Mouse (Mus musculus): ENCODE results near the gene Gm6588.
"Not testable (repeated sequence)": the region's sequence is repeated elsewhere in the genome, so short reads cannot be mapped to it uniquely, and the experiment has no call there.

Gm6588 gene

DNA sequence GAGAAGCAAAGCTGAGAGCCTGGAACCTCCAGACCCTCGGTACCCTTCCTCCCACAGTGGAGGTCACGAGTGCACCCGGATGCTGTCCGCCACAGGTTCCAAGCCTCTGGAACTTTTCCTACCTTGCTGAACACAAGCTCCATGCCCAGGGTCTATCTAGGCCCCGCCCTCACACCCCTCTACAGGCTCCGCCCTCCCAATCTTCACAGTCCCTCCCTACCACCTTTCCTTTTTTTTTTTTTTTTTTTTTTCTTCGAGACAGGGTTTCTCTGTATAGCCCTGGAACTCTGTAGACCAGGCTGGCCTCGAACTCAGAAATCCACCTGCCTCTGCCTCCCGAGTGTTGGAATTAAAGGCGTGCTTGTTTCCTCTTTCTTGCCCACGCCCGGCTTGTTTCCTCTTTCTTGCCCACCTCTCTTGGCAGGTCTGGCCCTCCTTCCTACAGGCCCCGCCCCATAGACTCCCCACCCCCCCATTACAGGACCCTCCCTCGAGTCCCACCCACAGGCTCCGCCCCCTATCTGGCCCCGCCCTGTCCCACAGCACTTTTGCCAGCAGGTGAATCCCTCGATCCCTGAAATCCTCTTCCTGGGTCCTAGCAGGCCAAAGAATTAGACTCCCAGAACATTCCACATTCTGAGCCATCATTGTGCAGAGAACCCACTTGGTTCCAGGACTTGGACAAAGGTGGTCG is at the start of gene Gm6588:
TSS of gene Gm6588 (plus strand) at position 680 of the 694 bp plus-strand sequence.
- no peak for DNase-seq (ENCODE audit: low spot score)

DNA sequence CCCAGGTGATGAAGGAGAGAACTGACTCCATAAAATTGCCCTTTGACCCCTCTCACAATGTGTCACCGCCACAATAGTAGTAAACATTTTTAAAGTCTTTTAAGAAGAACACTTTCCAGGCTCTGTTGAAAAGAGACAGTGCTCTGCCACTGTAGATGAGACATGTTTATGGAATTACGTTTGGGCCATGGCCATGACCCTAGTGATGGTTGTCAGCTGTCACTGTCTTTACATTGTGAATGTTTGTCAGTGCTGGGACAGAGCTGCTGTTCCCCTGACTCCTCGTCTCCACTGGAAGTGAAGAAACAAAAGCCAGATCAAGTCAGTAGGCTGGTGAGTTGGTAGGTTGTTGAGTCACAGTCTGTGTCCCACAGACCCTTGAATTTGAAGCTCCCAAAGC is 46.8 kb upstream of the Gm6588 start:
- no peak for DNase-seq (ENCODE audit: low spot score)

DNA sequence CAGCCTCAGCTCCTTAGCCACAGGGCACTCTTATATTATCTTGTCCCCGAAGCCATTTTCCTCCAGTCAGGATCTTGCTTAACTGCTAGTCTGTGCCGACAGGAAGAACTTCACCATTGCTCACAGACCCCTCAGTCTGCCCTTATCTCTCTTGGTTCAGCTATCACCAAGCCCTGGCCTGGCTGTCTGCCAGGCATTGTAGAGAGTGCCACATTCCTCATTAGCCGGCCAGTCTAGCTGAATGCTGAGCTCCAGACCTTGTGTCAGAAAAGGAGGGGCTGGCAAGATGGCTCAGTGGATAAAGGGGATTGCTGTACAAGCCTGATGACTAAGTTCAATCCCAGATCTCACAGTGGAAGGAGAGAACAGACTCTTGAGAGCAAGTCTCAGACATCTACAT is 43.2 kb upstream of the Gm6588 start:
- no peak for DNase-seq (ENCODE audit: low spot score)

DNA sequence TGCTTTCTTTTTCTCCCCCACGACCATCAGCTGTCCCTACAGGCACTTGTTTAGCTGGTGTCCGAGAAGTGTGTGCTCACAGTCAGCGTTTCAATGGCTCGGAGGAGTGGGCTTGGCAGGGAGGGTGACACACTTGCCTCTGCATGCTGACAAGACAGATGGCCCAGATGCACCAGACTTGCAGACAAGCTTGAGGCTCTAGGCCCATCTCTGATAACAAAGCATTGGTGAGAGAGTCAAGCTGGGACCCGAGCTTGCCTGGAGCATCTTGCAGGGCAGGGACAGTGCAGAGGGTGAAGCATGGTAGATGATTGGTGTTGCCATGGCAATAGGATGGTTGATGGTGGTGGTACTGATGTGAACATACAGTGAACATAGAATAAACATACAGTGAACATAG is 40.0 kb upstream of the Gm6588 start:
- no peak for DNase-seq (ENCODE audit: low spot score)

DNA sequence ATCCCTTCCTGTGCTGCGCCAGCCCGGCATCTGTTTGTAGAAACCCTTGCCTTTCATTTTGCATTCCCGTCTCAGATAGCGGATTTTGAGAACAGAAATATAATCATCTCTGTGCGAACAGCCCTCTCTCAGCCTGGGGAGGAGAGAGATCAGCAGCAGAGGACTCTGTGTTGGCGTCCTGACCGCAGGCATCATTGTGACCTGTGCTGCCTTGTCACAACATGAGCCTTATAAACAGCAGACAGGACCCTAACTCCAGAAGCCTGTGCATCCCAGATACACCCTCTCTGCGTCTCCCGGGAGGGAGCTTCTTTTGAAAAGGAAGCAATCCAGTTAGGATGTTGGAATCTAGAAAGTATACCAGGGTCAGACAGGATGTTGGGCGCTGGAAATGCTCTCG is 38.2 kb upstream of the Gm6588 start:
- peak; percentile 75 for DNase-seq (ENCODE audit: low spot score)

DNA sequence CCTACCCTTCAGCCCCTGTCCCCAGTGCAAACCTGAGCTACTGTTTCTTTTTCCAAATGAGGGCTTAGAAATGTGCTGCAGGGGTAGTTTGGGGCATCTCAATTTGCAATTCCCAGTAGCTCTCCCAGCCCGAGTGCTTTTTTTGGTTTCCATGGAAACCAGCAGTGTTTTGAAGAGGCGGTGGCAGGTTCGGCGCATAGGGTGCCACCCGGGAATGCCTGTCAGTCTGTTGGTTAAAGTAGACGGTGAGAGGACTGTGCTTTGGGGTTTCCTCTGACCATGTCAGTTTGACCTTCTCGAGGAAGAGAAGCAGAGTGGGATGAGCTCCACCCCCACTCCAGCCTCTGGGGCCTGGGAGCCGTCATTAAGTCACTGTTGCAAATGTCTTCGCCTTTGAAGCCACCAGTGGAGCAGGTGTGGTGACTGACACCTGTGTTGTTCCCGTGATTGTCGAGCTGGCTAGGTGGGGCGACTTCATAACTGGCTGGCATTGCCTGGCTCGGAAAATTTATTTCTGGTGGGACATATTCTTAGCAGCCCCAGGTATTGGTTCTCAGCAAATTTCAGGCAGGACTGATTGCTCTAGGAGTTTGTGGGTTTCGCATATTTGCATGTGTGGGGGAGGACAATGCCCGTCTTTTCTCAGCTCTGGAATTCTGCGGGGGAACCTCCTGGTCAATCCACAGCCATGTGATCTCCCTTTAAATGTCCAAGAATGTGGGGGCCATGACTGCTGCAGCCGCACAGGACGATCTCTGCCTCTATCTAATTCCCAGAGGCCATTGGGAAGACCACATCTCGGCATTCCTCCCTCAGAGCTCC is 37.5 kb upstream of the Gm6588 start:
- peak; percentile 89 for DNase-seq (ENCODE audit: low spot score)

DNA sequence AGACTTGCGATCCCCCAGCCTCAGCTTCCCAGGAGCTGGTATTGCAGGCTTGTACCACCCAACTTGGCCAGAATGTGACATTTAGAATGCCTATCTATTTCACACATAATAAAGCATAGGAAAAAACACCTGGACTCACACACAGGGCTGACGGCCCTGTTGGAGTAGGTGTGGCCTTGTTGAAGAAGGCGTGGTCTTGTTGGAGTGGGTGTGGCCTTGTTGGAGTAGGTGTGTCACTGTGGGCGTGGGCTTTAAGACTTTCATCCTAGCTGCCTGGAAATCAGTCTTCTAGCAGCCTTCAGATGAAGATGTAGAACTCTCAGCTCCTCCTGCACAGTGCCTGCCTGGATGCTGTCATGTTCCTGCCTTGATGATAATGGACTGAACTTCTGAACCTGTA is 36.4 kb upstream of the Gm6588 start:
- DNase-seq (ENCODE audit: low spot score), result not testable (repeated sequence)

DNA sequence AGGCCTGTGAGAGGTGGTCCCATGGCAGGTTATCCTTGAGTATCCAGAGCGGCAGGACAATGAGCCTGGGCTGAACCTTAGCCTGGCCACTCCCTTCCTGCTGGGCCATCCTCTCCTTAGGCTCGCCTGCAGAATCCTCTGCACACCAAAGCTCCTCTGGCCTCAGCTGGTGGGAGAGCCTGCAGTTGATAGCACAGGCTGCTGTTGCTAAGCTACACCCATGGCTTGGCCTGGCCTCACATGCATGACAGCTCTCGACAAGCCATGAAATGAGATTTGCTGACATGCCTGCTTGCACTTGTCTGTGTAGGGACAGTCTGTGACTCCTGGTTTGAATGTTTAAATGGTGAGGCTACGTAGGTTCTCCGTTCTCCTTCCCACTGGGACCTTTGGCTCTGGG is 32.6 kb upstream of the Gm6588 start:
- peak; percentile 59 for DNase-seq (ENCODE audit: low spot score)

DNA sequence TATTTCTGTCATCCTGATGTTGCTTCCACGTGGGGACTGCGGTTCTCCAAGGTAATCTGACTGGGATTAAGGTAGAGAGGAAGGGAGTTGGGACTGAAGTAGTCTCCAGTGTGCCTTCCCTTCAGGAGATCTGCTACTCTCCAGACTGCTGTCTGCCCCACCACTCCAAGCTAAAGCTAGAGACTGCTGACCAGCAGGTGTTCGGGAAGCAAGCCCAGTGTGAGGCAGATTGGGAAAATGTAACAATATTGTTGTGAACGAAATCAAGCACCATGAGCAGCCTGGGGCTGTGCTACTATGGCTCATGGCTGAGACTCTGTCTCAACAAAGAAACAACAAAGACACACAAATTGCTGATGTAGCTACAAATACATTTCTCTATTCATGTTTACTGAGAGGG is 31.2 kb upstream of the Gm6588 start:
- no peak for DNase-seq (ENCODE audit: low spot score)

DNA sequence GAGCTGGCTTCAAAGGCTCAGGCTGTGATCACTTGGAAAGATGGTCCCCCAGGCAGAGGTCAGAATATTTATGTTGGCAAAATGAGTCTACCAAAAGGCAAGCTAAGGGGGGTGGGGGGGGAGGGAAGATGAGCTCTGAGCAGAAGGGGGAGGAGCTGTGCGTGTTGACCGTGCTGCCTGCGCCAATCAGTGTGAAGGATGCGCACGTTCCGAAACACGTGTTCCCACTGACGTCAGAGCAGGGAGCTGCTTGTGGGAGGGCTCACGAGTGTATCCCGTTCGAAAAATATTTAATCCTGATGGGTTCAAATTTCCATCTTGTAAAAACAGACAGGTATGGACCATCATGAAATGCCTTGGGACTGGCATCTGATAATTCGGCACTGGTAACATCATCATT is 29.7 kb upstream of the Gm6588 start:
- DNase-seq (ENCODE audit: low spot score), result no peak

DNA sequence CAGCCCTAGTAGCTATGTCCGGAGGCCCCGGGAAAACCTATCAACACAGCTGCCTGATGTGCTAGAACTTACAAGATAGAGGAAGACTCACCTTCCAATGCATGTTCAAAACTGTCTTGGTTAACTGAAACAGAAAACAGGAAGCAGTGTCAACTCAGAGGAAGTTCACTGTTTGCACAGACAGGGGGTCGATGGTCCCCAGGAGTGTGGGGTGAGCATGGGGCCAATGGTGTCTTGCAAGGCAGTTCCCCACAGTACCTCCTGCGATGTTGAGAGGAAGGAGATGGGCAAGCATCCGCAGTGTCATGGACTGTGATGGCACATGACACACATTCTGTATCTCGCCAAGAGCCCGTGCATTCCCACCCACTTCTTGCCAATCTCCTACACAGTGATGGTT is 22.6 kb upstream of the Gm6588 start:
- no peak for DNase-seq (ENCODE audit: low spot score)

DNA sequence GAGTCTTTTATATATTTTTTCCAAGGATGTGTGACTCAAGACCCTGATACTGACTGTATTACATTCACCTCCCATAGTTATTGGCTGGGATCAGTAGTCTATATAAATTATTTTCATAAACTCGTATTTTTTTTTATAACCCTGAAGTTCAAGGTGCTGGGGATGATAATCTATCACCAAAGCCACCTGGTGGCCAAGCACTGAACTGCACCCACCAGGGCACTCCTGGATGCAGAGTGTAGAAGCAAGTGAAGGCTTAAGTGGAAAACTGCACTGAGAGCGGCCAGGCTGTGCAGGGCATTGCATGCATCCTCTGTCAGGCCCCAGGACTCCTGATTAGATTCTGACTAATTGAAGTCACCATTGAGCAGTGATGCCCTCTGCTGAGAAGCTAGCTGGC is 21.9 kb upstream of the Gm6588 start:
- DNase-seq (ENCODE audit: low spot score), result peak; percentile 78

DNA sequence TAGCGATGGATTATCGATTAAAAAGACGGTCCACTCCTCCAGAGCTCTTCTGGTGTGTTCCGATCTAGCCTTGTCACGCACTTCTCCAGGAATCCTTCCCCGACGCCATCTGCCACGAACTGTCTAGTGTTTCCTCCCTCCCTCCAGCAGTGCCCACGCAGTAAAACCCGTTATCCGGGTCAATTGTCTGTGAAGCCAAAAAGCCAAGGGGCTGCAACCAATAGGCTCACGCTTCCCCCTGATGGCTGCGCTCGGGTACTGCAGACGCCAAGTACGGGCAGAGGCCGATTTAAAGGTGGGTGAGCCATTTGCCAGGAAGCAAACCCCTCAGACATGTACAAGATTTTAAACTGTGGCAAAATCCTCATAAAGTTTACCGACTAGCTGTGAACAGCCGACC is 20.3 kb upstream of the Gm6588 start:
- DNase-seq (ENCODE audit: low spot score), result peak; percentile 80

DNA sequence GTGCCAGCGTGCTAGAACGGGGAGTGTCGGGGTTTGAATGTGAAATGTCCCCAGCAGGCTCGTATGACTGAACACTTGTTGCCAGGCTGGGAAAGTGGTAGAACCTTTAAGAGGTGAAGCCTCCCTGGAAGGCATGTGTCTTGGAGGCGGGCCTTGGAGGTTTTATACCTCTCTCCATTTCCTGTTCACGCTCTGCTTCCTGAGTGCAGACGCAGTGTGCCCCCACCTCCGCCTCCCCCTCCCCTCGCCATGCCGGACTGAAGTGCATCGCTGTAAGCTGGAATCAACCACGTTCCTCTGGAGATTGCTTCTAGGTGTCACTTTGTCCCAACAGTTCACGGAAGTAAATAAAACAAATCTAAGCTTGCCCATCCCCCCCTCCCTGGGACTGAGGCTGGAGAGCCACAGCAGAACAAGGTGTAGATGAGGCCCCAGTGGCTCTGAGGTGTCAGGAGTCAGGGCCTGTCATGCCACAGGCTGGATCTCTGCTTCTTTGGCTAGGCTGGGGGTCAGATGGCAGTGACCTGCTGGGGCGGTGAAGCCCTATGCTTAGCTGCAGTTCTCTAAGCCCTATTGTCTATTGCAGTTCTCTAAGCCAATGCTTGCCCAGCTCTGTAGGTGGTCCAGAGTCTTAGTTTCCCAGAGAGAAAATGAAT is 18.0 kb upstream of the Gm6588 start:
- no peak for DNase-seq (ENCODE audit: low spot score)

DNA sequence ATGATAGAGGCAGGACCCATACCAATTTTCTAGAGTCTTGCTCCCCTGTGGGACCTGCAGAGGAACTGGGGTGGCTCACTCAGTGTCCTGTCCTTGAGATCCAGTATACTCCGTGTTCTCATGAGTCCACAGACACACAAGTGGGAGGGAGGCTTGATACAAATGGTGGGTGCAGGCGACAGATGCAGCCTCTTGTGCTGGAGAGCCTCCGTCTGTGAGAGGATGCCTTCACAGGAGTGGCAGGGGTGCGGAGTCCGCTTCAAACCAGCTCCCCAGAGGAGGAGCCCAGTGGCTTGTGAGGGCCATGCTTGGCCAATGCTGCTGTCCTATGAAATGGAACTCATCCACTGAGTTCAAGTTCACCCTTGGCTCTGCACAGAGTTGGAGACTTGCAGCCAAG is 17.2 kb upstream of the Gm6588 start:
- DNase-seq (ENCODE audit: low spot score), result no peak

DNA sequence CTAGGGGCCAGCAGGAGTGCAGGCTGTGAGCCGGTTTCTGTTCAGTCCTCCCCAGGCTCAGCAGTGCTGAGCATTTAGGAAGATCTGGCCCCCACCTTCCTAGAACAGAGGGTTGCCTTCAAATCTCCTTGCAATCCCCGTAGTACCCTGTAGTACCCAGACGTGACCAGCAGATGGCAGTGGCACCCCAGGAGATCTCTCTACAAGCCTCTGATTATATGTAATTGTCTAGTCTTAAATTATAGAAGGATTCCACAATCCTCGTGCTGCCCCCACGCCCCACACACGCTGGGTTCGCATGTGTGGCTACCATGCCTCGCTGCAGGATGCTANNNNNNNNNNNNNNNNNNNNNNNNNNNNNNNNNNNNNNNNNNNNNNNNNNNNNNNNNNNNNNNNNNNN is 16.2 kb upstream of the Gm6588 start:
- peak; percentile 78 for DNase-seq (ENCODE audit: low spot score)

DNA sequence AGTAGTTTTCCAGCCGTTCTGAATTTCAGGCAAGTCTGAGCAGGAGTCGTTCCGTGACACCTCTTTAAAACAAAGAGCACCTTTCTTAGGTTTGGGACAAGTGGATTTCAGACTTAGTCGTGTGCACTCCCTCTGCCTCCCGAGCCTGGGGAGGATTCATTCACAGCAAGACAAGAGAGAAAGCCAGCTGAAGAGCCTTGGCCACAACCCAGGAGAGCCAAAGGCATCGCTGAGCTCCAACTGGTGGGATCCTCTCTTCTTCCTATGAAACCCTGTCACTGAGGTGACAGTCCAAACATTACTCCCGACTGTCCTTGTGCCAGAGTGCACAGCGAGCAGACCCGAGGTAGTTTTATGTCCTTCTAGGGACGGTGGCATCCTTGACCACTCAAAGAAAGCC is 10.7 kb upstream of the Gm6588 start:
- no peak for DNase-seq (ENCODE audit: low spot score)

DNA sequence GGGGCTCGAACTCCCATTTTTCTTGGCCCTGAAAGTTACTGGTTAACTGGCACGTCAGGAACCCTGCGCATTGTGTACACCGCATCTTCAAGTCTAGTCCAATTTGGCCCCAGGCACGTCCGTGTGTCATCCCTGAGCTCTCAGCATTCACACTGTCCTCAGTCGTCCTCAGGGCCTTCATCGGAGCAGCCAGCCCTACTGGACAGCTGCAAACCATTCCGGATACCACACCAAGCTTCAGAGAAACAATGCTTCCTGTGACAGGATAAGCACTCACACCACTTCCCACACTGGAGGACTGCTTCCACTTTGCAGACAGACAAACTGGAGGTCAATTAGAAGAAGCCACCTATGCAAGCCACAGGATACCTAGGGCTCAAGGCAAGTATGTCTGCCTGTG is 3.9 kb downstream of the Gm6588 start:
- DNase-seq (ENCODE audit: low spot score), result no peak

DNA sequence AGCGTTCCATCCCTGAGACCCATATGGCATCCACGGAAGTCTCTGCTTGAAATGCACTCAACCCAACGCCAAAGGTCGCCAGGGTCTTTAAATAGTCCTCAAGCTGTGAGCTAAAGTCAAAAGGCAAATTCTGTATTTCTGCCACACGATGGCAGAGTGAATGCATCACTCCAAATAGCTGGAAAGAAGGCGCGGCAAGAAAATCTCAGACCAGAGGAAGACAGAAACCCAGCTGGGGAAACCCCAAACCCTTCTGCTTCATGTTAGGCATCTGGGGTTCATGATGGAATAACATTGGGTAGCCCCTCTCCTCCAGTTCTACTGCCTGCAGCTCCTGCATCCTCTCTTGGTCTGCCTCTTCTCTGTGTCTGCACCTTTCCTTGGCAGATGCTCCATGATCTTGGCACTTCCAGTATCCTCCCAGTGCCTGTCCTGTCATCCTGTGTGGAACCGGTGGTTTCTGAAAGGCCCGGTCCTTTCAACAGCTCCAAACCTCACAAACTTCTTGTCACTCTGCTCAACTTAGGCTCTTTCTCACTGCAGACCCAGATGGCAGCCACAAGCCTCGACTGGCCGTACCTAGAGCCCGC is 5.8 kb downstream of the Gm6588 start:
- no peak for DNase-seq (ENCODE audit: low spot score)

DNA sequence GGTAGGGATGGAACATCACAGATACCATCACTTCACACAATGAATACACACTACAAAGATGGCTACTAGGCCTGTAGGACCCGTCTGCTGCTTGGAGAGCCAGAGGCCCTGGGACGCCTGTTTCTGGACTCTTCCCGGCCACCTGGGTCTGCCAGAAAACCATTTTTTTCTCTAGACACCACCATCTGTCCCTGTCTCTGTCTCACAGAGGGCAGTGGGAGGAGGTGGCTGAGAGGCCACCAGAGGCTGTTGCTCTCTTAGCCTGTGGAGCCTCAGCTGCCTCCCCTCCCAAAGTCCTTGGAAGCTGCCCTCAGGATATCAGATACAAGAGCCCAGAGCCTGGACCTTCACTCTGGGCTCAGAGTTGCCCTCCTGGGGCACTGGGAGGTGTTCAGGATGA is 10.7 kb downstream of the Gm6588 start:
- no peak for DNase-seq (ENCODE audit: low spot score)

DNA sequence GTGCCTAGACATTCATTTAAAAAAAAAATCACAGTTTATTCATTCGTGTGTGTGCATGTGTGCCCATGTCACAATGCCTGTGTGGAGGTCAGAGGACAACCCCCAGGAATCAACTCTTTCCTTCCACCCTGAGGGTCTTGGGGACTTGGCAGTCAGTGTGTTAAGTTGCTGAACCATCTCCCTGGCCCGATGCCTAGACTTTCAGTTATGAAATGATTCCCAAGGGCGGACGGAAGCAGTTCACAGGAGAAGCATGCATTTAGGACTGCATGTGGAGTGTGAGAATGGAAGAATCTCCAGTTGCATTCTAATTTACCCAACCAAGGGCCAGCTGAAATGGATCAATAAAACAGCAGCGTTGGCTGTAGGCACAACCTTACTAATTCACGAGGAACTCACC is 17.1 kb downstream of the Gm6588 start:
- no peak for DNase-seq (ENCODE audit: low spot score)

DNA sequence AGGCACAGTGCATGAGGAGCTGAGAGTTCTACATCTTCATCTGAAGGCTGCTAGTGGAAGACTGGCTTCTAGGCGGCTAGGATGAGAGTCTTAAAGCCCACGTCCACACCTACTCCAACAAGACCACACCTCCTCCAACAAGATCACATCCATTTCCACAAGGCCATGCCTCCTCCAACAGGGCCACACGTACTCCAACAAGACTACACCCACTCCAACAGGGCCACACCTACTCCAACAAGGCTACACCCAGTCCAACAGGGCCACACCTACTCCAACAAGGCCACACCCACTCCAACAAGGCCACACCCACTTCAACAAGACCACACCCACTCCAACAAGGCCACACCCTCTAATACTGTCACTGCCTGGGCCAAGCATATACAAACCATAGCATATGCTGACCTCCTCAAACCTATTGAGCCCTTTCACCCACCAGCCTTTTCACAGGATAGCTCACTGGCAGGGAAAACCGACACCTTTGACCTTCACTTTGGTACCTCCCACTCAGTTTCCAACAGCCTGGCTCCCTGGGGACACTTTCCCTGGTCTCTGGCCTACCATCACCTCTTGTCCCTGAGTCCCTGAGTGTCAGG is 19.9 kb downstream of the Gm6588 start:
- DNase-seq (ENCODE audit: low spot score), result no peak
